Mouse (Mus musculus): ENCODE results near the gene Ankrd34b.

- no peak for TF ChIP-seq CTCF (IDR thresholded peaks at IDR 0.05; ENCODE audit: low read depth)
- no peak for TF ChIP-seq EP300 (IDR thresholded peaks at IDR 0.05; ENCODE audit: low read depth)
These were observed 2.0 kb upstream of the Ankrd34b start for GRCm38 (mm10) chr13:92423711-92424110.
